Mouse (Mus musculus): ENCODE measurements around the gene Lrrc4c. TPM values are rescaled to one million over a fixed set of nuclear protein-coding genes. Genes with fewer than 3 reads are reported as not detected.

Gene Lrrc4c
- polyA plus RNA-seq, 1 experiment: 19.9 TPM

GRCm38 (mm10) chr2:97543691-97544672 lies 1226.0 kb downstream of the Lrrc4c start:
- Histone ChIP-seq H3K4me1 (ENCODE audit: control insufficient read depth, insufficient read depth, low read length) (no peaks in the 10 kb centered on the region), H3K27ac (ENCODE audit: insufficient read depth, low read length) (no peak overlapping the region), H3K4me3 (replicated peaks; ENCODE audit: insufficient read depth, low read depth, low read length) (no peak overlapping the region), H3K27me3 (ENCODE audit: control insufficient read depth, insufficient read depth, low read length) (no peaks in the 10 kb centered on the region)
- peak in 1 of 2 experiments; percentile 8 for DNase-seq
- no peak for TF ChIP-seq POLR2A (IDR thresholded peaks at IDR 0.05; ENCODE audit: borderline replicate concordance, insufficient read depth, low read length)
- TF ChIP-seq CTCF (IDR thresholded peaks at IDR 0.05; ENCODE audit: borderline replicate concordance, insufficient read depth, low read depth, low read length): no peak
- WGBS: 65% methylated on average over 10 of the region's 10 CpGs

DNA sequence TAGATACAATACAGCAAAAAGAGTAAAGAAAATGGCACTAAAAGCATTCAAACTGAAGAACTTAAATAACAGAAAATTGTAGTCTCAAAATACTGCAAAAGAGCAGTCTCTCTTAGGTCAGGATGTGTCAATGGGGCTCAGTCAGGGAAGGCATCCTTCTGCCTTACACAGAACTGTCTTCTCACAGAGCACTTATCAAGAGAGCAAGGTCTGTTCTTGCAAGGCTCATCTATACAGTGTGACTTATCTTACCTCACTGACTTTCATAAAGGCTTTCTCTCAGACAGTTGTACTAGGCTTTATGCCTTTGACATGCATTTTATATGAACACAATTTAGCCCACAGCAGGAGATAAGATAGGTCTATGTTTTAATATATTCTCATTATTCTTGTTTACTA lies 1226.7 kb downstream of the Lrrc4c start:
- Histone ChIP-seq H3K4me1 (ENCODE audit: control insufficient read depth, insufficient read depth, low read length) (no peaks in the 10 kb centered on the region), H3K27me3 (ENCODE audit: control insufficient read depth, insufficient read depth, low read length) (no peaks in the 10 kb centered on the region), H3K27ac (ENCODE audit: insufficient read depth, low read length) (no peak overlapping the region), H3K4me3 (replicated peaks; ENCODE audit: insufficient read depth, low read depth, low read length) (no peak overlapping the region)
- DNase-seq: no peak
- TF ChIP-seq CTCF (IDR thresholded peaks at IDR 0.05; ENCODE audit: borderline replicate concordance, insufficient read depth, low read depth, low read length) (no peak), POLR2A (IDR thresholded peaks at IDR 0.05; ENCODE audit: borderline replicate concordance, insufficient read depth, low read length) (no peak)

DNA sequence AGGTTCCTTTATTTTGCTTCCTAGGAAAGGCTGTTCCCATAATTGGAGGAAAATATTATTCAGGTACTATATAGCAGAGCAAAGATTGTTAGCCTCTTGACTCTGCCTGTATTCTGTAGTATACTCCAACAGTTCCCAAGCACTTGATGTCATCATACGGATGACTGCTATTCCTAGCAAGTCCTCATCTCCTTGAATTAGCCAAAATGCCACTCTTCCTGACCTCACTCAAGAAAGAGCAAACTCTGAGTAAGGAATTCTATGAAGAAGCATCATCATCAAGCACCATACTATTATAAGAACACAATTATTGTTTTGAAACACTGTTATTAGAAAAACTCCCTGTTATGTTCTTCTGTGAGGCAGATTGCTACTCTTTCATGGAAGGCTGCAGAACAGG lies 1228.0 kb downstream of the Lrrc4c start:
- Histone ChIP-seq H3K4me3 (replicated peaks; ENCODE audit: insufficient read depth, low read depth, low read length) (no peak overlapping the region), H3K27ac (ENCODE audit: insufficient read depth, low read length) (no peak overlapping the region), H3K27me3 (ENCODE audit: control insufficient read depth, insufficient read depth, low read length) (no peaks in the 10 kb centered on the region), H3K4me1 (ENCODE audit: control insufficient read depth, insufficient read depth, low read length) (no peaks in the 10 kb centered on the region)
- 80% methylated on average over 1 of the region's 1 CpGs for WGBS
- TF ChIP-seq POLR2A (IDR thresholded peaks at IDR 0.05; ENCODE audit: borderline replicate concordance, insufficient read depth, low read length) (no peak), CTCF (IDR thresholded peaks at IDR 0.05; ENCODE audit: borderline replicate concordance, insufficient read depth, low read depth, low read length) (no peak)
- DNase-seq: no peak

- Histone ChIP-seq H3K4me1 (ENCODE audit: control insufficient read depth, insufficient read depth, low read length) (no peaks in the 10 kb centered on the region), H3K27ac (ENCODE audit: insufficient read depth, low read length) (no peak overlapping the region), H3K4me3 (replicated peaks; ENCODE audit: insufficient read depth, low read depth, low read length) (no peak overlapping the region), H3K27me3 (ENCODE audit: control insufficient read depth, insufficient read depth, low read length) (no peaks in the 10 kb centered on the region)
- no peak for DNase-seq
- TF ChIP-seq POLR2A (IDR thresholded peaks at IDR 0.05; ENCODE audit: borderline replicate concordance, insufficient read depth, low read length): no peak
- no peak for TF ChIP-seq CTCF (IDR thresholded peaks at IDR 0.05; ENCODE audit: borderline replicate concordance, insufficient read depth, low read depth, low read length)
- WGBS: 70% methylated on average over 2 of the region's 2 CpGs
These were observed 1246.5 kb downstream of the Lrrc4c start for GRCm38 (mm10) chr2:97564509-97564908.

DNA sequence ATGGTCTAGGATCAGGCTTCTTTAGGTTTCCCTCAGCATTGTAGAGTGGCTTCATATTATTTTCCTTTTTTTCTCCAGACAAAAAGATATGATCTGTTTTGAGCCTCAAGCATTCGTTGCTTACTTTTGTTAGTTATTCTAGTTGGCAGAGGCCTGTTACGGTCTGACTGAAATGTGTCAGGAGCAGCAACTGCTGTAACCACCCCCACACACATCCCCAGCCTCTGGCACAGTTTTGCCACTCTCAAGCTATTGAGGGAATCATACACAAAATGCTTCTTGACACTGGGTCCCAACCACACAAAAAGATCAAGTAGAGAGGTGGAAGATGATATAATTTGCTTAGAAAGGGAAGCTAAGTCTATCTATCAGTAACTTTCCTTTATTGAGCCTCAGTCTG lies 1251.0 kb downstream of the Lrrc4c start:
- TF ChIP-seq POLR2A (IDR thresholded peaks at IDR 0.05; ENCODE audit: borderline replicate concordance, insufficient read depth, low read length) (no peak), CTCF (IDR thresholded peaks at IDR 0.05; ENCODE audit: borderline replicate concordance, insufficient read depth, low read depth, low read length) (no peak)
- Histone ChIP-seq H3K27ac (ENCODE audit: insufficient read depth, low read length) (no peak overlapping the region), H3K27me3 (ENCODE audit: control insufficient read depth, insufficient read depth, low read length) (no peaks in the 10 kb centered on the region), H3K4me3 (replicated peaks; ENCODE audit: insufficient read depth, low read depth, low read length) (no peak overlapping the region), H3K4me1 (ENCODE audit: control insufficient read depth, insufficient read depth, low read length) (no peaks in the 10 kb centered on the region)
- 80% methylated on average over 2 of the region's 2 CpGs for WGBS
- no peak for DNase-seq

- no peak overlapping the region for H3K4me3 ChIP-seq (replicated peaks; ENCODE audit: insufficient read depth, low read depth, low read length)
- H3K4me1 ChIP-seq (ENCODE audit: control insufficient read depth, insufficient read depth, low read length): no peaks in the 10 kb centered on the region
- no peak overlapping the region for H3K27ac ChIP-seq (ENCODE audit: insufficient read depth, low read length)
- TF ChIP-seq POLR2A (IDR thresholded peaks at IDR 0.05; ENCODE audit: borderline replicate concordance, insufficient read depth, low read length) (no peak), CTCF (IDR thresholded peaks at IDR 0.05; ENCODE audit: borderline replicate concordance, insufficient read depth, low read depth, low read length) (no peak)
- H3K27me3 ChIP-seq (ENCODE audit: control insufficient read depth, insufficient read depth, low read length): no peaks in the 10 kb centered on the region
- DNase-seq: no peak
These were observed 1257.0 kb downstream of the Lrrc4c start for GRCm38 (mm10) chr2:97574921-97575320.

- no peak overlapping the region for H3K27ac ChIP-seq (ENCODE audit: insufficient read depth, low read length)
- no peak overlapping the region for H3K4me3 ChIP-seq (replicated peaks; ENCODE audit: insufficient read depth, low read depth, low read length)
- no peak for DNase-seq
- TF ChIP-seq CTCF (IDR thresholded peaks at IDR 0.05; ENCODE audit: borderline replicate concordance, insufficient read depth, low read depth, low read length) (no peak), POLR2A (IDR thresholded peaks at IDR 0.05; ENCODE audit: borderline replicate concordance, insufficient read depth, low read length) (no peak)
- WGBS: 46% methylated on average over 2 of the region's 2 CpGs
- H3K27me3 ChIP-seq (ENCODE audit: control insufficient read depth, insufficient read depth, low read length): no peaks in the 10 kb centered on the region
- H3K4me1 ChIP-seq (ENCODE audit: control insufficient read depth, insufficient read depth, low read length): no peaks in the 10 kb centered on the region; the same call in 1 of the 2 replicates
These were observed 1263.2 kb downstream of the Lrrc4c start for GRCm38 (mm10) chr2:97581132-97581531.

DNA sequence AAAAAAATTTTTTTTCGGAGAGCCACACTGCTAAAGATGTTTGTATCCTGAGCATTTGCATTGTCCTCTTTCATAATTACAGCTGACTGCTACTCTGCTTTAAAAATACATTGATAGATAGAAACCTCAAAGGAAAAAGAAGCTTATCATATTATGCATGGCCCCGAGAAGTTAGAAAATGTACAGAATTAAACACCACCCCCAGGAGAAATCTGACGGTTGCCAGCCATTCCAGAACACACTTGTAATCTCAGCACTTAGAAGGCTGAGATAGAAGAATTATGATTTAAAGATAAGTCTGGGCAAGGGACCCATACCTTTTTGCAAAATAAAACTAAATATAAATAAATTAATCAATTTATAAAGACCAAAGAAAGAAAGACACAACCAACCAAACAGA lies 1268.4 kb downstream of the Lrrc4c start:
- WGBS: 92% methylated on average over 3 of the region's 3 CpGs
- no peak overlapping the region for H3K27ac ChIP-seq (ENCODE audit: insufficient read depth, low read length)

More for the DNA sequence above, 1268.4 kb downstream of the Lrrc4c start:
- no peaks in the 10 kb centered on the region; the same call in 1 of the 2 replicates for H3K4me1 ChIP-seq (ENCODE audit: control insufficient read depth, insufficient read depth, low read length)
- H3K4me3 ChIP-seq (replicated peaks; ENCODE audit: insufficient read depth, low read depth, low read length): no peak overlapping the region
- TF ChIP-seq CTCF (IDR thresholded peaks at IDR 0.05; ENCODE audit: borderline replicate concordance, insufficient read depth, low read depth, low read length) (no peak), POLR2A (IDR thresholded peaks at IDR 0.05; ENCODE audit: borderline replicate concordance, insufficient read depth, low read length) (no peak)
- no peaks in the 10 kb centered on the region for H3K27me3 ChIP-seq (ENCODE audit: control insufficient read depth, insufficient read depth, low read length)
- DNase-seq: no peak

Measured in cerebellum, adult 2 months (tissue).